Mouse (Mus musculus): ENCODE results near the gene Meis1. TPM values are rescaled to one million over a fixed set of nuclear protein-coding genes. Genes with fewer than 3 reads are reported as not detected.
A peak's percentile ranks its signal among the peaks of the same experiment; 100 is the strongest.

The Meis1 gene
- polyA plus RNA-seq, 1 experiment: 34.6 TPM

DNA sequence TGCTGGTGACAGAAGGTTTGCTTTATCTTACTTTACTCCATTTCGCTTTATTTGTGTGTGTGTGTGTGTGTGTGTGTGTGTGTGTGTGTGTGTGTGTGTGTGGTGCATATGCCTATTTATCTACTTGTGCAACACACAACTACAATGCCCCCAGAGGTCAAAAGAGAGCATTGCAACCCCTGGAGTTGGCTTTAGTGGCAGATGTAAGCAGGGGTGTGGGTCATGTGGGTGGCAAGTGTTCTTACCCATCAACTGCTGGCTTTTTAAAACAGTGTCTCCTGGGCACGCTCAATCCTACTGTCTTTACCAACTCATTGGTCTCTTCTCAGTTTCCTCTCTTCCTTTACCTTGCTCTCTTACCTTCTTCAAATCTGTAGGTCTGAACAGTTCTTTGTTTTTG, 22.5 kb downstream of the Meis1 start:
- no peak for TF ChIP-seq POLR2A (IDR thresholded peaks at IDR 0.05; ENCODE audit: low read depth, low read length)
- TF ChIP-seq CTCF (IDR thresholded peaks at IDR 0.05; ENCODE audit: borderline replicate concordance, insufficient read depth, low read length): no peak
- Histone ChIP-seq H3K27ac (ENCODE audit: insufficient read depth, low read length) (no peak overlapping the region), H3K4me3 (ENCODE audit: insufficient read depth, low read length) (no peak overlapping the region), H3K4me1 (ENCODE audit: control insufficient read depth, insufficient read depth, low read length) (no peaks in the 10 kb centered on the region)

DNA sequence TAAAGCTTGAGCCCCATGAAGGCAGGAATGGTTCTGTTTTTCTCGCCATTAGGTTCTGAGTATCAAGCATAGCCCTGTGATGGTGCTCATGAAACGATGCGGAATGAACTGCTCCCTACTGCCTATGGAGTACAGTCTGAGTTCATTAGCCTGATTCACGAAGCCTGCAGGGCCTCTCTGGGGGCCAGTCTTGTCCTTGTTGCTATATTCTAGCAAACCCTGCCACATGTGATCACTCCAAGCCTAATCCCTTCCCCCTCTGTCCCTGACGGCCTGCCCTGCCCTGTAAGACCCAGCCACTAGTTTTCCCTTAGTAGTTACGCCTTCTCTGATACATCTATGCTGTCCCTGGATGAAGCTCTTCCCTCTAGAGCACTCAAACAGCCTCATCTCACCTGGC, 26.0 kb downstream of the Meis1 start:
- Histone ChIP-seq H3K4me1 (ENCODE audit: control insufficient read depth, insufficient read depth, low read length) (peaks cover 15% of the 10 kb centered on the region), H3K4me3 (ENCODE audit: insufficient read depth, low read length) (no peak overlapping the region), H3K27ac (ENCODE audit: insufficient read depth, low read length) (no peak overlapping the region)
- TF ChIP-seq POLR2A (IDR thresholded peaks at IDR 0.05; ENCODE audit: low read depth, low read length): no peak
- TF ChIP-seq CTCF (IDR thresholded peaks at IDR 0.05; ENCODE audit: borderline replicate concordance, insufficient read depth, low read length): no peak

DNA sequence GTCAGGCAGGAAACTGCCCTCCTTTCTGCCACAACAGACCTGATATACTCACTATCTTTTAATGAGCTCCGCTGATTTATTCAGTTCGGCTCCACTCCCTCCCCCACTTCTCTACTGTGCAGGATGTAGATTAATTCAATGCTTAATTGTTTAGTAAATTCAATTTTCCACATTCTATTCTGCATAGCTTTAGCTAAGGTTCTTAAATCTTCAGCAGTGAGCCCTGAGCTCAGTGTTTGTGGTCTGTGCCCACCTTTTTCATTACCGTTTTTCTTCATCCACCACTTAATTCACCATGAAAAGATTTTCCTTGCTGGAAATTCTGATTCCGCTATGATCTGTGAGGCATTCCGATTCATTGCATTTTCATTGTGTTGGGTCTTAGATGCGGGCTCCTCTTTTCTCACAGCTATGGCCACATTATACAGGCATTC, 28.5 kb downstream of the Meis1 start:
- TF ChIP-seq POLR2A (IDR thresholded peaks at IDR 0.05; ENCODE audit: low read depth, low read length): no peak
- TF ChIP-seq CTCF (IDR thresholded peaks at IDR 0.05; ENCODE audit: borderline replicate concordance, insufficient read depth, low read length): no peak
- H3K4me3 ChIP-seq (ENCODE audit: insufficient read depth, low read length): no peak overlapping the region
- H3K4me1 ChIP-seq (ENCODE audit: control insufficient read depth, insufficient read depth, low read length): peaks cover 15% of the 10 kb centered on the region
- H3K27ac ChIP-seq (ENCODE audit: insufficient read depth, low read length): peak overlapping the region; percentile 12; the same call in 1 of the 2 replicates

DNA sequence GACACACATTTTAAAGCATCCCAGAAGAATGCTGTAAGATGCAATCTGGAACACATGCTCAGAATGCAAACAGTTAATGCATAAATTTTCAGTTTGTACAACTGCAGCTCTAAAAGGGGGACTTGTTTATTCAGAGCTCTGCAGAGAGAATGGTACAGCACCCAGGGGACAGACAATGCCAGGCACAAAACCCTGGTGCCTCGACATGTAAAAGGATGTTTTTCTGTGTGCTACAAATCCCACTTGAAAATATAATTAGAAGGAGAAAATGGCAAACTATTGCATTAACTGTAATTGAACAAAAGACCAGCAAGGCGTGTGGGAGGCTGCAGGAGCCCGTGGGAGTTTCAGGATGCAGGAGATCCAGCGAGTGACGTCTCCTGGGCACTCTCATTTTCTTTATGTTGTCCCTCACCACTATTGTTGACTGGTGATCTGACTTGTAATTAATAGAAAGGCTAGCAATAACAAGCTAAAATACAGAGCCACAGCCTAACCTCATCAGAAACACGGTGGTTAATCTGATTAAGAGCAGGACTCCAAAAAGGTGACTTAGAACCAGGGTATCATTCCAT, 29.0 kb downstream of the Meis1 start:
- peak overlapping the region; percentile 12; the same call in 1 of the 2 replicates for H3K27ac ChIP-seq (ENCODE audit: insufficient read depth, low read length)
- H3K4me1 ChIP-seq (ENCODE audit: control insufficient read depth, insufficient read depth, low read length): peaks cover 15% of the 10 kb centered on the region
- TF ChIP-seq CTCF (IDR thresholded peaks at IDR 0.05; ENCODE audit: borderline replicate concordance, insufficient read depth, low read length) (no peak), POLR2A (IDR thresholded peaks at IDR 0.05; ENCODE audit: low read depth, low read length) (no peak)
- H3K4me3 ChIP-seq (ENCODE audit: insufficient read depth, low read length): no peak overlapping the region

DNA sequence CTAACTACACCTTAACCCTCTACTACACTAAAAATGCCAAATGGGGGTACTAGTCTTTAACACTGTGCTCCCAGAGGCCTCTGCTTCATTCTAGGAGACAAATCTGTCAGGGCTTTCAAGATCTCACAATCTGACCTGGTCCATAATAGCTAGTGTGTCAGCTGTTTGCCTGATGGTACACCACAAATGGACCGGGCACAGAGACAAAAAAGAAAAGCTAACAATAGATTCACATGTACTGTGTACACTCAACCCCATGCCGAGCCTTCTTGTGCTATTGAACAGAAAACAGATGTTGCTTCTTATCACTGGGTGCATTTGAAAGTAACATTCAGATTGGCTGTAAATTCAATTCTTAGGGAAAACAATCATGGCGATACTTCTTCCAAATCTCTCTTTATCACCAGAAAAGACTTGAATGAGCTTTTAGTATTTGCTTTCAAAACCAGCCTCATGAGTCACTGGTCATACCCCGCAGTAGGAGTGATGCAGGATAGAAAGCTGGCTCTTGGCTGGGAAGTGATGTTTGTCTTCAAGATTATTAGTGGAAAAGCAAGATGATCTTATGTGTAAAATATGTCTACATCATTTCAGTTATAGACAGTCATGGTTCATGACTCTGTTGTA, 30.0 kb downstream of the Meis1 start:
- Histone ChIP-seq H3K4me3 (ENCODE audit: insufficient read depth, low read length) (no peak overlapping the region), H3K27ac (ENCODE audit: insufficient read depth, low read length) (peak overlapping the region; percentile 87)
- TF ChIP-seq POLR2A (IDR thresholded peaks at IDR 0.05; ENCODE audit: low read depth, low read length) (no peak), CTCF (IDR thresholded peaks at IDR 0.05; ENCODE audit: borderline replicate concordance, insufficient read depth, low read length) (no peak)

DNA sequence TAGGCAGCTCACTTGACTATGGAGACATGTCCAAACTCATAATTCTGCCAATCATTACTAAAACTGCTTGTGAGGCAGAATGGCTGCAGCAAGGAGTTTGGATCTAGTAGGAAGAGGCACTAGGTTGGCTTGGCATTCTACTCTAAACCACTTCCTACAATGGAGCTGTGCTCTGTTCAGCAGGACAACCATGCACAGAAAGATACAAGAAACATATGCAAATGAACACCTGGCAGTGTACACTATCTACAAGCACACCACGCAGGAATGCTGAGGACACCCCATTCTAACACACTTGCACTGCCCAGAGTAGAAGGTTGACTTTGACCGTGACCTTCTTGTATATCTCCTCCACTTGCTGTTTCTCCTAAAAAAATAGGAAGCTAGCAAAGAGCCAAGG, 35.0 kb downstream of the Meis1 start:
- Histone ChIP-seq H3K27ac (ENCODE audit: insufficient read depth, low read length) (no peak overlapping the region), H3K4me1 (ENCODE audit: control insufficient read depth, insufficient read depth, low read length) (peaks cover 11% of the 10 kb centered on the region; the same call in 1 of the 2 replicates), H3K4me3 (ENCODE audit: insufficient read depth, low read length) (no peak overlapping the region)
- TF ChIP-seq CTCF (IDR thresholded peaks at IDR 0.05; ENCODE audit: borderline replicate concordance, insufficient read depth, low read length) (no peak), POLR2A (IDR thresholded peaks at IDR 0.05; ENCODE audit: low read depth, low read length) (no peak)

More for the DNA sequence above, 30.0 kb downstream of the Meis1 start:
- H3K4me1 ChIP-seq (ENCODE audit: control insufficient read depth, insufficient read depth, low read length): peaks cover 15% of the 10 kb centered on the region

DNA sequence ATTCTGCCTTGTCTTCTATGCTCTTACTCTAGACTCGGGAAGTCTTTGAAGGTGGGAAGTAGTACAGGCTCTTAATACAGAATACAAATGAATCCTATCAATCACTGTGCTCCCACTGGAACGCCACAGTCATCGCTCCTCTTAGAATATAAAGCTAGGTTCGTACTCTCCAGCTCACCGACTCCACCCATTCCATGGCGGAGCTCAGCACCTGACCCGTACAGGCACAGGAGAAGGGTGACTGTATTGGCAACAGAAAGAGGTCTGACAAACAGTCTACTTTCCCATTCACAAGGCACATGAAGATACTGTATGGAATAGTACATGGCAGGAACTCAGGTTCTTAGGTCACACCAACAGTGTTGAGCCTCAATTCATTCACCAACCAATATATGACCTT, 35.5 kb downstream of the Meis1 start:
- Histone ChIP-seq H3K27ac (ENCODE audit: insufficient read depth, low read length) (no peak overlapping the region), H3K4me1 (ENCODE audit: control insufficient read depth, insufficient read depth, low read length) (peaks cover 7% of the 10 kb centered on the region; the same call in 1 of the 2 replicates), H3K4me3 (ENCODE audit: insufficient read depth, low read length) (no peak overlapping the region)
- no peak for TF ChIP-seq POLR2A (IDR thresholded peaks at IDR 0.05; ENCODE audit: low read depth, low read length)
- no peak for TF ChIP-seq CTCF (IDR thresholded peaks at IDR 0.05; ENCODE audit: borderline replicate concordance, insufficient read depth, low read length)

DNA sequence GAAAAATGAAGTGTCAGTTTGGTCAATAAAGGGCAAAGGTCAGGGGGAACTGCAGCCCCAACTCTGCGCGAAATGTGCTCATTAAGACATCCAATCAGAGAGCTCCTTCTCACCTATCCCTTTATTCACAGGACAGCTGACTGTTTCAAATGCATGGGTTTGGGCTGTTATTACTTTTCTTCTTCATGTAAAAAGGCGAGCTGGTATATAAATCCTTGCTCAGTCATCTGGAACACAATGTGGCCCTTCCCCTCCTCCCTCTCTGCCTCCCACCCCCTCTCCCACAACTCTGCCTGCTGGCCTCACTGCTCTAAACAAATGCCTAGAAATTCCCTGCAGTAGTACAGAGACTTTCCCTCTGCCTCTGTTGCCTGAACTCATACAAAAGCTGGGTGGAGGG, 36.5 kb downstream of the Meis1 start:
- no peak for TF ChIP-seq CTCF (IDR thresholded peaks at IDR 0.05; ENCODE audit: borderline replicate concordance, insufficient read depth, low read length)
- no peak for TF ChIP-seq POLR2A (IDR thresholded peaks at IDR 0.05; ENCODE audit: low read depth, low read length)
- Histone ChIP-seq H3K4me1 (ENCODE audit: control insufficient read depth, insufficient read depth, low read length) (0 out of 2 replicates have a peak, but pooled peaks cover 2% of the 10 kb centered on the region), H3K27ac (ENCODE audit: insufficient read depth, low read length) (no peak overlapping the region), H3K4me3 (ENCODE audit: insufficient read depth, low read length) (no peak overlapping the region)

DNA sequence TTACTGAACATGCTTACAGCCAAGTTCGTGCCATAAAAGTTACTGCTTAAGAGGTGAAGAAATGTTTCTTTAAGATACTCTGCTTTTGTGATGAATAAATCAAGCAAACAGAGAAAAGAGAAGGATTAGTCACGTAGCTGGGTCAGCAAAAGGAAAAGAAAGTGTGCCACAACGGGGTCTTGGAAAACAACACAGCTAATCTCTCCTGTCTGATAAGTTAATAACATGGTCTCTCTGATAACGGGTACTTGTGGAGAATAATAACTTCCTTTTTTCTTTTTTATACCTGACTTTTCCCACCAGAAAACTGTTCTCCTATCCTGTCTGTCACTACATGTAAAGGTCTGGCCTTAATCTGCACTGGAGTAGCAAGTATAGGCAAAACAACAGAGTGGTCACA, 37.4 kb downstream of the Meis1 start:
- H3K27ac ChIP-seq (ENCODE audit: insufficient read depth, low read length): no peak overlapping the region
- H3K4me1 ChIP-seq (ENCODE audit: control insufficient read depth, insufficient read depth, low read length): 0 out of 2 replicates have a peak, but pooled peaks cover 2% of the 10 kb centered on the region
- TF ChIP-seq CTCF (IDR thresholded peaks at IDR 0.05; ENCODE audit: borderline replicate concordance, insufficient read depth, low read length): no peak
- no peak for TF ChIP-seq POLR2A (IDR thresholded peaks at IDR 0.05; ENCODE audit: low read depth, low read length)
- no peak overlapping the region for H3K4me3 ChIP-seq (ENCODE audit: insufficient read depth, low read length)

DNA sequence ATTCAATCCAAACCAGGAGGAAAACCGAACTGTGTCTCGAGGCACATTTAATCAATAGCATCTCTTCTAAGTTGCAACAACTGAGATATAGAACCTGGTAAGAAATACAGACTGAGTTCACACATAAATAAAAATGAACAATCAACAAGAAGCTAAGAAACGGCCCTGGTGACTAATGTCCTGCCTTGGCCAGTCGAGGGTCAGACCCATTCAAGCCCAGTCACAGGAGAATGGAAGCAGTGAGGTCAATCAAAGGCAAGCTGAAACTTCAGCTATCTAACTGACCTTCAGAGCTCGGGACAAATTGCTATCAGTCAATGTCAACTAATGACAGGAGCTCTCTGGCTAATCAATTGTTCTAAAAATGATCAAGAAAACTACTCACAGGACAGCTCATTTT, 38.2 kb downstream of the Meis1 start:
- H3K4me1 ChIP-seq (ENCODE audit: control insufficient read depth, insufficient read depth, low read length): 0 out of 2 replicates have a peak, but pooled peaks cover 2% of the 10 kb centered on the region
- no peak overlapping the region for H3K4me3 ChIP-seq (ENCODE audit: insufficient read depth, low read length)
- no peak for TF ChIP-seq POLR2A (IDR thresholded peaks at IDR 0.05; ENCODE audit: low read depth, low read length)
- no peak for TF ChIP-seq CTCF (IDR thresholded peaks at IDR 0.05; ENCODE audit: borderline replicate concordance, insufficient read depth, low read length)
- H3K27ac ChIP-seq (ENCODE audit: insufficient read depth, low read length): no peak overlapping the region

Measured in embryonic fibroblast, embryonic 13.5 days (primary cell).